Mouse (Mus musculus): ENCODE results near the gene Pde6c. TPM values are rescaled to one million over a fixed set of nuclear protein-coding genes. Genes with fewer than 3 reads are reported as not detected.

Gene Pde6c
- polyA plus RNA-seq, 1 experiment from 2014 or later: 0.34 TPM

- 73% methylated on average over 8 of the region's 8 CpGs for whole genome bisulfite sequencing
- peaks cover 4% of the 10 kb centered on the region; the same call in 1 of the 2 replicates for H3K4me1 ChIP-seq (ENCODE audit: control insufficient read depth, insufficient read depth, low read depth, low read length)
- H3K9me3 ChIP-seq (ENCODE audit: control insufficient read depth, low read length): no peaks in the 10 kb centered on the region
- no peak overlapping the region for H3K27ac ChIP-seq (ENCODE audit: low read depth, low read length)
- H3K36me3 ChIP-seq (ENCODE audit: control insufficient read depth, insufficient read depth, low read length): no peaks in the 10 kb centered on the region
- H3K4me3 ChIP-seq (ENCODE audit: low read length): no peak overlapping the region
- H3K27me3 ChIP-seq (replicated peaks; ENCODE audit: control insufficient read depth, insufficient read depth, low read length): peaks cover 4% of the 10 kb centered on the region; the same call in 1 of the 2 replicates
- no peak overlapping the region for H3K9ac ChIP-seq (ENCODE audit: low read depth, low read length)
- H3K4me2 ChIP-seq (ENCODE audit: low read length): no peak overlapping the region
- ATAC-seq: no peak
These were observed 5.9 kb upstream of the Pde6c start for GRCm38 (mm10) chr19:38126656-38127055.

DNA sequence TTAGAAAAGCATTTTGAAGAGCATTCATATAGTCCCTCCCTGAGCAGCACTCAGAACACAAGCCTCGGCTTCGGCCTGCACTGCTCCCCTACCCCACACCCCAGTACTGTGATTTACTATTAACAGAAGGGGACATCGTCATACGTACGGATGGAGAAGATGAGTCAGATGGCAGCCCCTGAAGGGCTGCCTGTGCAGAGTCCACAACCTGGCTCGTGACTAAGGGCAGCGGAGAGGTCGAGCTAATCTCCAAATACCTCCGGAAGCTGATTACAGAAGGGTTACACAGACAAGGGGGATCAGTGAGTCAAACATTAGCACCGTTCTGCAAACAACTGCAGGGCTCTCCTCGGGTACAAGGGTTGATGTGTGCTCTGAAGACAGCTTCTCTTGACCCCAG is 1.4 kb downstream of the Pde6c start:
- Histone ChIP-seq H3K4me2 (ENCODE audit: low read length) (no peak overlapping the region), H3K4me1 (ENCODE audit: control insufficient read depth, insufficient read depth, low read depth, low read length) (no peaks in the 10 kb centered on the region), H3K9me3 (ENCODE audit: control insufficient read depth, low read length) (no peaks in the 10 kb centered on the region), H3K36me3 (ENCODE audit: control insufficient read depth, insufficient read depth, low read length) (no peaks in the 10 kb centered on the region), H3K27me3 (replicated peaks; ENCODE audit: control insufficient read depth, insufficient read depth, low read length) (no peaks in the 10 kb centered on the region), H3K9ac (ENCODE audit: low read depth, low read length) (no peak overlapping the region), H3K27ac (ENCODE audit: low read depth, low read length) (no peak overlapping the region), H3K4me3 (ENCODE audit: low read length) (no peak overlapping the region)
- ATAC-seq: no peak
- WGBS: 86% methylated on average over 11 of the region's 11 CpGs

- H3K4me1 ChIP-seq (ENCODE audit: control insufficient read depth, insufficient read depth, low read depth, low read length): no peaks in the 10 kb centered on the region
- no peaks in the 10 kb centered on the region for H3K9me3 ChIP-seq (ENCODE audit: control insufficient read depth, low read length)
- H3K4me3 ChIP-seq (ENCODE audit: low read length): no peak overlapping the region
- no peak overlapping the region for H3K4me2 ChIP-seq (ENCODE audit: low read length)
- no peak for ATAC-seq
- H3K9ac ChIP-seq (ENCODE audit: low read depth, low read length): no peak overlapping the region
- no peaks in the 10 kb centered on the region for H3K36me3 ChIP-seq (ENCODE audit: control insufficient read depth, insufficient read depth, low read length)
- 85% methylated on average over 6 of the region's 6 CpGs for WGBS
- H3K27ac ChIP-seq (ENCODE audit: low read depth, low read length): no peak overlapping the region
- no peaks in the 10 kb centered on the region for H3K27me3 ChIP-seq (replicated peaks; ENCODE audit: control insufficient read depth, insufficient read depth, low read length)
These were observed 2.2 kb downstream of the Pde6c start for GRCm38 (mm10) chr19:38134806-38135205.

DNA sequence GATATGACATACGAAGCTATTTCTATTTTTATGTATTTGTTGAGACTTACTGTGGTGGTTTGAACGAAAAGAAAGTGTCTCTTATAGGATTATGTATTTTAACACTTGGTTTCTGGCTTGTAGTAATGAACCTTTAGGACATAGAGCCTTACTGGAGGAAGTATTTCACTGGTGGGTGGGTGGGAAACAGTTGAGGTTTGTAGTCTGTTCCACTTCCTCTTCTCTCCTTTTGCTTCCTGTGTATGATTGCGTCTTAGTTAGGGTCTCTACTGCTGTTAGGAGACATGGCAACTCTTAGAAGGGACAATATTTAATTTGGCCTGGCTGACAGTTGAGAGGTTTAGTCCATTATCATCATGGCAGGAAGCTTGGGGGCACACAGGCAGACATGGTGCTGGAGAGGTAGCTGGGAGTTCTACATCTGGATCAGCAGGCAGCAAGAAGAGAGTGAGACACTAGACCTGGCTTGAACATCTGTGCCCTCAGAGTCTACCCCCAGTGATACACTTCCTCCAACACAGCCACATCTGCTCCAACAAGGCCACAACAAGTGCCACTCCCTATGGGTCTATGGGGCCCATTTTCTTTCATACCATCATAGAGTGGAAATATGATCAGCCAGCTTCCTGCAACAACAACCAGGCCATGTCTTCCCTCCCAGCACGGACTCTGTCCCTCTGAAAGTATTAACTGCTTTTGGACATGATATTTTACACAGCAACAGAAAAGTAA is 11.1 kb downstream of the Pde6c start:
- ATAC-seq: no peak
- Histone ChIP-seq H3K4me2 (ENCODE audit: low read length) (no peak overlapping the region), H3K9ac (ENCODE audit: low read depth, low read length) (no peak overlapping the region), H3K27me3 (replicated peaks; ENCODE audit: control insufficient read depth, insufficient read depth, low read length) (no peaks in the 10 kb centered on the region), H3K36me3 (ENCODE audit: control insufficient read depth, insufficient read depth, low read length) (no peaks in the 10 kb centered on the region), H3K9me3 (ENCODE audit: control insufficient read depth, low read length) (no peaks in the 10 kb centered on the region), H3K4me3 (ENCODE audit: low read length) (no peak overlapping the region), H3K4me1 (ENCODE audit: control insufficient read depth, insufficient read depth, low read depth, low read length) (no peaks in the 10 kb centered on the region), H3K27ac (ENCODE audit: low read depth, low read length) (no peak overlapping the region)
- 83% methylated on average over 4 of the region's 4 CpGs for WGBS

DNA sequence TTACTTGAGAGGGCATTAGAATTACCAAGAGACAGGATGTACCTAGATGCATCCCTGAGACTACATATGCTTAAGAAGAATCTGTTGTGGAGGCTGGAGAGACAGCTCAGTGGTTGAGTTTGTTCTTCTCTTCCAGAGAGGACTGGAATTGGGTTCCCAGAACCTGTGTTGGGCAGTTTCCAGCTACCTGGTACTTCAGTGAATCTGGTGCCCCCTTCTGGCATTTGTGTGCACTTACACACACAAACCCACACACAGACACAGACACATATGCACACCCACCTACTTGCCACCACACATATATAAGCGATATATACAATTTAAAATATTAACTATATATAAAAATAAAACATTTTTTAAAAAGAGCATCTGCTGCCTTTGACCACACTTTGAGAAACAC is 23.7 kb downstream of the Pde6c start:
- Histone ChIP-seq H3K4me1 (ENCODE audit: control insufficient read depth, insufficient read depth, low read depth, low read length) (no peaks in the 10 kb centered on the region), H3K9ac (ENCODE audit: low read depth, low read length) (no peak overlapping the region), H3K27me3 (replicated peaks; ENCODE audit: control insufficient read depth, insufficient read depth, low read length) (no peaks in the 10 kb centered on the region), H3K27ac (ENCODE audit: low read depth, low read length) (no peak overlapping the region), H3K36me3 (ENCODE audit: control insufficient read depth, insufficient read depth, low read length) (no peaks in the 10 kb centered on the region), H3K4me2 (ENCODE audit: low read length) (no peak overlapping the region), H3K9me3 (ENCODE audit: control insufficient read depth, low read length) (no peaks in the 10 kb centered on the region), H3K4me3 (ENCODE audit: low read length) (no peak overlapping the region)
- 97% methylated on average over 1 of the region's 1 CpGs for WGBS
- ATAC-seq: no peak

GRCm38 (mm10) chr19:38161648-38162354 is 29.2 kb downstream of the Pde6c start:
- Histone ChIP-seq H3K27me3 (replicated peaks; ENCODE audit: control insufficient read depth, insufficient read depth, low read length) (no peaks in the 10 kb centered on the region), H3K4me3 (ENCODE audit: low read length) (no peak overlapping the region), H3K9ac (ENCODE audit: low read depth, low read length) (no peak overlapping the region), H3K4me1 (ENCODE audit: control insufficient read depth, insufficient read depth, low read depth, low read length) (no peaks in the 10 kb centered on the region), H3K27ac (ENCODE audit: low read depth, low read length) (no peak overlapping the region), H3K36me3 (ENCODE audit: control insufficient read depth, insufficient read depth, low read length) (no peaks in the 10 kb centered on the region), H3K9me3 (ENCODE audit: control insufficient read depth, low read length) (no peaks in the 10 kb centered on the region), H3K4me2 (ENCODE audit: low read length) (no peak overlapping the region)
- WGBS: 95% methylated on average over 21 of the region's 21 CpGs
- ATAC-seq: no peak

DNA sequence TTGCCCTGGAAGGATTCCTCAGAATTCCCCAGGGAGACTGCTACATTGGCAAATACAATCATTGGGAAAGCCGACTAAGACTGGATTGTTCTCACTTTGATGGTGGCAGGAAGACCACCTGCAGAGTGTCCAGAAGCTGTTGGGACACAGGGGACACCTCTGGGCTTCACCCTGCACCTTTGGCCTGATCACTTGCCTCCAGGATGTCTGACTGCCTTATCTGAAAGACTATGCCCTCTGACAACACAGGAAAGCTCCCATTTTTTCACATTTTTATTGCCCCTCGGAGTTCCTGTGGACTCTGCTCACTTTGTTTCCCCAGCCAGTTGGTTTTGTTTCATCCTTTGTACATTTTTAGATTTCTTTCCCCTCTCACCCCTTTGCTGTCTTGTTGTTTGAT is 32.1 kb downstream of the Pde6c start:
- no peaks in the 10 kb centered on the region for H3K36me3 ChIP-seq (ENCODE audit: control insufficient read depth, insufficient read depth, low read length)
- no peaks in the 10 kb centered on the region for H3K27me3 ChIP-seq (replicated peaks; ENCODE audit: control insufficient read depth, insufficient read depth, low read length)
- no peak overlapping the region for H3K4me3 ChIP-seq (ENCODE audit: low read length)
- no peak overlapping the region for H3K9ac ChIP-seq (ENCODE audit: low read depth, low read length)
- no peak for ATAC-seq
- H3K4me2 ChIP-seq (ENCODE audit: low read length): no peak overlapping the region
- H3K27ac ChIP-seq (ENCODE audit: low read depth, low read length): no peak overlapping the region
- H3K4me1 ChIP-seq (ENCODE audit: control insufficient read depth, insufficient read depth, low read depth, low read length): no peaks in the 10 kb centered on the region
- no peaks in the 10 kb centered on the region for H3K9me3 ChIP-seq (ENCODE audit: control insufficient read depth, low read length)
- WGBS: 71% methylated on average over 2 of the region's 2 CpGs

GRCm38 (mm10) chr19:38179675-38180074 is 47.1 kb downstream of the Pde6c start:
- Histone ChIP-seq H3K4me3 (ENCODE audit: low read length) (no peak overlapping the region), H3K27me3 (replicated peaks; ENCODE audit: control insufficient read depth, insufficient read depth, low read length) (no peaks in the 10 kb centered on the region), H3K4me1 (ENCODE audit: control insufficient read depth, insufficient read depth, low read depth, low read length) (no peaks in the 10 kb centered on the region), H3K27ac (ENCODE audit: low read depth, low read length) (no peak overlapping the region), H3K9ac (ENCODE audit: low read depth, low read length) (no peak overlapping the region), H3K9me3 (ENCODE audit: control insufficient read depth, low read length) (no peaks in the 10 kb centered on the region), H3K4me2 (ENCODE audit: low read length) (no peak overlapping the region), H3K36me3 (ENCODE audit: control insufficient read depth, insufficient read depth, low read length) (no peaks in the 10 kb centered on the region)
- no peak for ATAC-seq
- WGBS: 92% methylated on average over 9 of the region's 9 CpGs

GRCm38 (mm10) chr19:38186631-38187344 is 54.2 kb downstream of the Pde6c start:
- no peak overlapping the region for H3K4me3 ChIP-seq (ENCODE audit: low read length)
- H3K27me3 ChIP-seq (replicated peaks; ENCODE audit: control insufficient read depth, insufficient read depth, low read length): no peaks in the 10 kb centered on the region
- H3K9ac ChIP-seq (ENCODE audit: low read depth, low read length): no peak overlapping the region
- H3K4me2 ChIP-seq (ENCODE audit: low read length): no peak overlapping the region
- WGBS: 90% methylated on average over 5 of the region's 5 CpGs
- no peaks in the 10 kb centered on the region for H3K9me3 ChIP-seq (ENCODE audit: control insufficient read depth, low read length)
- H3K27ac ChIP-seq (ENCODE audit: low read depth, low read length): no peak overlapping the region
- no peak for ATAC-seq
- no peaks in the 10 kb centered on the region for H3K4me1 ChIP-seq (ENCODE audit: control insufficient read depth, insufficient read depth, low read depth, low read length)
- H3K36me3 ChIP-seq (ENCODE audit: control insufficient read depth, insufficient read depth, low read length): peaks cover 3% of the 10 kb centered on the region; the same call in 1 of the 2 replicates

All from hindbrain, embryonic 16.5 days (tissue).